Mouse (Mus musculus): ENCODE measurements around the gene Olfr1367. TPM values are rescaled to one million over a fixed set of nuclear protein-coding genes. Genes with fewer than 3 reads are reported as not detected.
"Not testable (repeated sequence)": the region's sequence is repeated elsewhere in the genome, so short reads cannot be mapped to it uniquely, and the experiment has no call there.

The Olfr1367 gene
- total RNA-seq, 2 experiments from 2014 or later, result not detected

DNA sequence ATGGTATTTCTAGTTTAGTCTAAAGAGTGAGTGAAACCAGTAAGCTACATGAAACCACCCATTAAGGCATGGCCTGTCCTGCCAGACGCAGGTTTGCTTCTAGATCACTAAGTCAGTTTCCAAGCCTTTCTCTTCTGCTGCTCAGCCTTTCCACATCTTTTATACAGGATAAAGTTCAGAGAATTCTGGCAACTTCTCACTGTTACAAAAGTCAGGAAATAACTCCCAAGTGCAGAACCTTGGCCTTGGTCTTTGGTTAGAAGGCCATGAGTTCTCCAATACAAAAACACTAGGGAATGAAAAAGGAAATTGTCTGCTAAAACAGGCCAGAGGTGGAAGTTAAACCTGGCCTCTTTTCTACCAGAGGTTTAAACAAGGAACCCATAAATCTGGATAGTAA, 48.5 kb downstream of the Olfr1367 start:
- intact Hi-C loops (cut with DNase I; ENCODE audit: low total_unique reads), result no loop called here
- no peak for DNase-seq

GRCm38 (mm10) chr13:21395623-21396022, 48.9 kb downstream of the Olfr1367 start:
- intact Hi-C loops (cut with DNase I; ENCODE audit: low total_unique reads), result no loop called here
- no peak for DNase-seq

DNA sequence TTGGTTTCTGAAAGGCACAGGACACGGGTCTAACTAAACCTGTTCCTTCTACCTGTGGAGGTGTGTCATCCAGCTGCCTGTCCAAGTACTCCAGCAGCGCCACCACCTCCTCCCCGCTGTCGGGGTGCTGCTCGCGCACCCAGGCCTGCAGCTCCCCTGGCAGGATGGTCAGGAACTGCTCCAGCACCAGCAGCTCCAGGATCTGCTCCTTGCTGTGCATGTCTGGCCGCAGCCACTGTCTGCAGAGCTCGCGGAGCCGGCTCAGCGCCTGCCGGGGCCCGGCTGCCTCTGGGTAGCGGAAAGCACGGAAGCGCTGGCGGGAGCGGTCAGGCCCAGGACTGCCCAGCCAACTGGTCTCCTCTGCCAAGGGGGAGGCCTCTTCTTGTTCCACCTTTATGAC, 49.3 kb downstream of the Olfr1367 start:
- peak; percentile 19 for DNase-seq
- intact Hi-C loops (cut with DNase I; ENCODE audit: low total_unique reads), result not testable (repeated sequence)

- intact Hi-C loops (cut with DNase I; ENCODE audit: low total_unique reads), result no loop called here
- DNase-seq, result no peak
Observed at GRCm38 (mm10) chr13:21397486-21397885, 50.8 kb downstream of the Olfr1367 start.

Small RNA genes lying within 50 kb of the gene (microRNA-seq; reads per million reads assigned to microRNA genes)
- gene Mir6942, result 0 reads per million in 2 experiments

Other genes with a start within 250 kb of the Olfr1367 start
- gene Olfr1369-ps1, start 235.4 kb upstream of the Olfr1367 start, total RNA-seq (2021), result not detected
- gene Olfr263, start 217.3 kb upstream of the Olfr1367 start, total RNA-seq (2021), result not detected
- gene Olfr1368, start 201.0 kb upstream of the Olfr1367 start, total RNA-seq (2021), result not detected
- gene Trim27, start 167.5 kb upstream of the Olfr1367 start, total RNA-seq (2021), result 10 to 100 TPM; 22.2 to 26.4 TPM
- not detected for gene Gpx5, start 54.2 kb upstream of the Olfr1367 start, total RNA-seq (2021)
- not detected for gene Gpx6, start 34.8 kb upstream of the Olfr1367 start, total RNA-seq (2021)
- gene Zscan12, start 15.9 kb downstream of the Olfr1367 start, total RNA-seq (2021), result 1 to 10 TPM; 5.5 to 5.9 TPM
- gene Zkscan3, start 55.8 kb downstream of the Olfr1367 start, total RNA-seq (2021), result 10 to 100 TPM; 14.8 TPM
- under 1 TPM; 0.20 to 0.27 TPM for gene Pgbd1, start 94.1 kb downstream of the Olfr1367 start, total RNA-seq (2021)
- 10 to 100 TPM in 1 of 2 experiments, 1 to 10 TPM in 1; 8.9 to 10.8 TPM for gene Zscan26, start 106.8 kb downstream of the Olfr1367 start, total RNA-seq (2021)
- under 1 TPM in 1 of 2 experiments, not detected in 1; 0.23 TPM for gene Nkapl, start 121.6 kb downstream of the Olfr1367 start, total RNA-seq (2021)
- gene Zkscan4, start 132.0 kb downstream of the Olfr1367 start, total RNA-seq (2021), result under 1 TPM; 0.76 to 0.86 TPM
- gene Gm10065, start 132.5 kb downstream of the Olfr1367 start, total RNA-seq (2021), result not detected
- 10 to 100 TPM; 12.8 to 13.8 TPM for gene AK157302, start 148.3 kb downstream of the Olfr1367 start, total RNA-seq (2021)
- gene Gm11273, start 154.5 kb downstream of the Olfr1367 start, total RNA-seq (2021), result 100 to 1,000 TPM; 119 to 152 TPM
- gene Zkscan8, start 184.2 kb downstream of the Olfr1367 start, total RNA-seq (2021), result 1 to 10 TPM; 6.1 to 7.4 TPM
- not detected for gene Olfr1366, start 195.9 kb downstream of the Olfr1367 start, total RNA-seq (2021)
- not detected for gene Olfr1535, start 213.0 kb downstream of the Olfr1367 start, total RNA-seq (2021)
- gene Olfr1364, start 234.8 kb downstream of the Olfr1367 start, total RNA-seq (2021), result not detected

Data from gastrocnemius, postnatal 14 days (tissue).